Mouse (Mus musculus): ENCODE data around the gene Myo1b. TPM values are rescaled to one million over a fixed set of nuclear protein-coding genes. Genes with fewer than 3 reads are reported as not detected.

Gene Myo1b
- polyA plus RNA-seq, 1 experiment from 2014 or later: 114 TPM

GRCm38 (mm10) chr1:51729407-51729806 lies 186.5 kb downstream of the Myo1b start:
- Histone ChIP-seq H3K27me3 (no peaks in the 10 kb centered on the region), H3K9me3 (peaks cover 5% of the 10 kb centered on the region; the same call in 1 of the 2 replicates), H3K4me1 (no peaks in the 10 kb centered on the region), H3K36me3 (replicated peaks) (no peaks in the 10 kb centered on the region), H3K4me3 (replicated peaks) (no peak overlapping the region), H3K4me2 (no peak overlapping the region), H3K27ac (no peak overlapping the region), H3K9ac (no peak overlapping the region)
- 90% methylated on average over 1 of the region's 1 CpGs for WGBS
- no peak for ATAC-seq (ENCODE audit: low FRiP score)

GRCm38 (mm10) chr1:51728816-51729215 lies 187.1 kb downstream of the Myo1b start:
- no peaks in the 10 kb centered on the region for H3K27me3 ChIP-seq
- H3K27ac ChIP-seq: no peak overlapping the region
- H3K4me1 ChIP-seq: no peaks in the 10 kb centered on the region
- H3K4me2 ChIP-seq: no peak overlapping the region
- no peaks in the 10 kb centered on the region for H3K36me3 ChIP-seq (replicated peaks)
- H3K9me3 ChIP-seq: peaks cover 5% of the 10 kb centered on the region; the same call in 1 of the 2 replicates
- ATAC-seq (ENCODE audit: low FRiP score): no peak
- no peak overlapping the region for H3K4me3 ChIP-seq (replicated peaks)
- 90% methylated on average over 4 of the region's 4 CpGs for WGBS
- H3K9ac ChIP-seq: no peak overlapping the region

GRCm38 (mm10) chr1:51719897-51720673 lies 195.8 kb downstream of the Myo1b start:
- no peaks in the 10 kb centered on the region for H3K9me3 ChIP-seq
- H3K4me1 ChIP-seq: no peaks in the 10 kb centered on the region
- no peaks in the 10 kb centered on the region for H3K36me3 ChIP-seq (replicated peaks)
- no peaks in the 10 kb centered on the region for H3K27me3 ChIP-seq
- 66% methylated on average over 9 of the region's 9 CpGs for WGBS
- H3K4me3 ChIP-seq (replicated peaks): no peak overlapping the region
- H3K4me2 ChIP-seq: no peak overlapping the region
- H3K27ac ChIP-seq: no peak overlapping the region
- ATAC-seq (ENCODE audit: low FRiP score): no peak; the same call in 1 of the 2 replicates
- no peak overlapping the region for H3K9ac ChIP-seq

GRCm38 (mm10) chr1:51710831-51711230 lies 205.0 kb downstream of the Myo1b start:
- Histone ChIP-seq H3K9ac (no peak overlapping the region), H3K4me2 (no peak overlapping the region), H3K27ac (no peak overlapping the region), H3K27me3 (no peaks in the 10 kb centered on the region), H3K9me3 (no peaks in the 10 kb centered on the region), H3K4me1 (no peaks in the 10 kb centered on the region), H3K4me3 (replicated peaks) (no peak overlapping the region), H3K36me3 (replicated peaks) (no peaks in the 10 kb centered on the region)
- no peak for ATAC-seq (ENCODE audit: low FRiP score)
- 86% methylated on average over 2 of the region's 2 CpGs for WGBS

- Histone ChIP-seq H3K4me3 (replicated peaks) (no peak overlapping the region), H3K4me2 (no peak overlapping the region), H3K9ac (no peak overlapping the region), H3K27me3 (no peaks in the 10 kb centered on the region), H3K4me1 (no peaks in the 10 kb centered on the region), H3K36me3 (replicated peaks) (no peaks in the 10 kb centered on the region), H3K27ac (no peak overlapping the region), H3K9me3 (no peaks in the 10 kb centered on the region)
- no peak for ATAC-seq (ENCODE audit: low FRiP score)
- WGBS: 84% methylated on average over 3 of the region's 3 CpGs
These were observed 209.8 kb downstream of the Myo1b start for GRCm38 (mm10) chr1:51706106-51706505.

- Histone ChIP-seq H3K36me3 (replicated peaks) (no peaks in the 10 kb centered on the region), H3K9ac (no peak overlapping the region), H3K4me1 (no peaks in the 10 kb centered on the region), H3K4me3 (replicated peaks) (no peak overlapping the region), H3K9me3 (no peaks in the 10 kb centered on the region), H3K27me3 (no peaks in the 10 kb centered on the region), H3K4me2 (no peak overlapping the region), H3K27ac (no peak overlapping the region)
- 83% methylated on average over 4 of the region's 4 CpGs for WGBS
- ATAC-seq (ENCODE audit: low FRiP score): no peak
These were observed 211.3 kb downstream of the Myo1b start for GRCm38 (mm10) chr1:51704610-51705009.

Other genes with a start within 250 kb of the Myo1b start
- gene Stat4, start 71.1 kb upstream of the Myo1b start, polyA plus RNA-seq (2016; fragmentation: Nextera tagmentation; extraction: Ambion mirVana): 7.0 and 10.9 TPM in 2 replicates
- gene Stat1, start 203.4 kb upstream of the Myo1b start, polyA plus RNA-seq (2016; fragmentation: Nextera tagmentation; extraction: Ambion mirVana): 14.7 and 15.4 TPM in 2 replicates